Mouse (Mus musculus): ENCODE measurements around the gene Zc3h12a.

GRCm38 (mm10) chr4:125115710-125116089 is 11.9 kb downstream of the Zc3h12a start:
- TF ChIP-seq CTCF (IDR thresholded peaks at IDR 0.05; ENCODE audit: low read depth, low read length) (no peak), TAL1 (conservative IDR thresholded peaks at IDR 0.05; ENCODE audit: low read depth, low read length) (no peak), POLR2AphosphoS5 (IDR thresholded peaks at IDR 0.05; ENCODE audit: insufficient replicate concordance, low read depth, low read length) (no peak)
